Mouse (Mus musculus): ENCODE results near the gene Narf. TPM values are rescaled to one million over a fixed set of nuclear protein-coding genes. Genes with fewer than 3 reads are reported as not detected.
A peak's percentile ranks its signal among the peaks of the same experiment; 100 is the strongest.

Gene Narf
- polyA plus RNA-seq, 1 experiment: 22.4 TPM

DNA sequence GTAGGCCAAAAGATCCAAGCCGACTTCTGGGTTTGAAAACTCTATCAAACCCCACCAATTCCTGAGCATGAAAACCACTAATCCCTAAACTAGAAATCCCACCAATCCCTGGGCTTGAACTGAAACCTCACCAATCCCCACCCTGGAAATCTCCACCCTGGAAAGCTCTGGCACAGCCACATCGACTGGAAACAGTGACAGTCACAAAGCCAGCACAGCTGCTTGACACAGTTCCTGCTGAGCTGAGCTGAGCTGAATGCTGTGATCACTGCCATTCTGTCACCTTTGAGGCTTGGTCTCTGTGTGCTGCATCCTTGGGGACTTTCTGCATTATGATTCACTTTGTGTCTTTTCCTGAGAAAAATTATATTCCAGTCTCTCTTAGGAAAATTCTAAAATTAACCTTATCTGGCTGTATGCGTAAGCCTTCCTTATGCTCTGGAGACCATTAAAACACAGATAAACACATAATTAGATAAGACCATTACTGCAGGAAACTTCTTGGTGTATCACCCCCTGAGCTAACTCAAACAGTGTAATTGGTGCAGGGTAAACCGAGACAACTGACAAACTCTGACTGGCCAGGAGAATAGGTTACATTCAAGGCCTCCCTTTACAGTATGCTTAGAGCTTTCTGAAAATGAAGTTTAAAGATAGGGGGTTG, 5.3 kb upstream of the Narf start:
- H3K4me3 ChIP-seq (ENCODE audit: insufficient read depth, low read length): no peak overlapping the region
- no peak overlapping the region for H3K27ac ChIP-seq (ENCODE audit: insufficient read depth, low read length)
- peaks cover 4% of the 10 kb centered on the region; the same call in 1 of the 2 replicates for H3K4me1 ChIP-seq (ENCODE audit: control insufficient read depth, insufficient read depth, low read length)
- TF ChIP-seq CTCF (IDR thresholded peaks at IDR 0.05; ENCODE audit: borderline replicate concordance, insufficient read depth, low read length): no peak
- TF ChIP-seq POLR2A (IDR thresholded peaks at IDR 0.05; ENCODE audit: low read depth, low read length): no peak

DNA sequence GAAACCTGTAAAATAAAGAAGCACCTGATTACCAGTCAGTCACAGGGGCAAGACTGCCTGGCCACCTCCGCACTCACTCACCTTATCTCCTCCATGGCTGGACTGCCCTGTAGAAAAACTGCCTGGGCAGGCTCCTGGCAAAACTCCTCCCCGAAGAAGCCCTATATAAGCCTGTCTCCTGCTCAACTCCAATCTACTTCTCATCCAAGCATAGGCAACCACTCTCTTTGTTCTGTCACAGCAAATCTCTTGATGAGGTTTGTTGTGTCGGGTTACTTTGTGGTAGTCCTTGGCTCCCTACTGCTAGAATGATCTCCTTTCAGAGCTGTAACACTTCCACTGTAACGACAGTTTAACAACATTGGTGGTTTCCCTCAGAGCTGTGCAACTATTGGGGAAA, 4.3 kb upstream of the Narf start:
- no peak overlapping the region for H3K27ac ChIP-seq (ENCODE audit: insufficient read depth, low read length)
- H3K4me3 ChIP-seq (ENCODE audit: insufficient read depth, low read length): no peak overlapping the region
- TF ChIP-seq CTCF (IDR thresholded peaks at IDR 0.05; ENCODE audit: borderline replicate concordance, insufficient read depth, low read length) (no peak), POLR2A (IDR thresholded peaks at IDR 0.05; ENCODE audit: low read depth, low read length) (no peak)
- H3K4me1 ChIP-seq (ENCODE audit: control insufficient read depth, insufficient read depth, low read length): peaks cover 3% of the 10 kb centered on the region; the same call in 1 of the 2 replicates

DNA sequence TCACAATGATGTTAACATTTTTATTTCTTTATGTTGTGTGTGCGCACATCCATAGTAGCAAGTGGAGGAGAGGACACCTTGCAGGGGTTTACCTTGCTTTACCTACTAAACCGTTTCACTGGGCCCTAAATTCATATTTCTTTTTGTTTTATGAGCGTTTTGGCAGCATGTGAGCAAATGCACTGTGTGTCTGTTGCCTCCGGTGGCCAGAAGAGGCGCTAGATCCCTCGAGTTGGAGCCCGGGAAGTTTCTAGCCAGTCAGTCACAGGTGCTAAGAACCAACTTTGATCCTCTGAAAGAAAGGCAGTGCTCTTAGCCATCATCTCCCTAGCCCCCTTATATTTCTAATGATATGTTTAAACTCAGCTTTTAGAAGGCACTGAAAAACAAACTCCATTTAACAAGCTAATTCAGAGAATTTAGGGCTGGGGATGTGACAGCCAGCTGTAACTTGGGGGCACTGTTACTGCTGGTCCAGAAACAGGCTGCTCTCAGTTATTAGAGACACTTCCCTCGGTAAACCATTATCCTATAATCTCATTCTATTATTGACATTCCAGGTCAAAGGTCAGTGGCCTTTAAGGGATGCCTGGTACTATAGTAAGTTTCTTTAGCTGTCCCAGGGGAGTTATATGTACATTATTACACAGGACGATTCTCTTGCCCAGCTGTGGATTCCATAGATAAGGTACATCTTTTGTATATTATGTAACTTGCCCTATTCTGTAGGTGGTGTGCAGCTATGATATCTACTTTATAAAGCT, 1.4 kb upstream of the Narf start:
- peak; percentile 36; the same call in 1 of the 2 replicates for TF ChIP-seq CTCF (IDR thresholded peaks at IDR 0.05; ENCODE audit: borderline replicate concordance, insufficient read depth, low read length)
- no peak for TF ChIP-seq POLR2A (IDR thresholded peaks at IDR 0.05; ENCODE audit: low read depth, low read length)
- no peak overlapping the region for H3K27ac ChIP-seq (ENCODE audit: insufficient read depth, low read length)
- H3K4me3 ChIP-seq (ENCODE audit: insufficient read depth, low read length): no peak overlapping the region

DNA sequence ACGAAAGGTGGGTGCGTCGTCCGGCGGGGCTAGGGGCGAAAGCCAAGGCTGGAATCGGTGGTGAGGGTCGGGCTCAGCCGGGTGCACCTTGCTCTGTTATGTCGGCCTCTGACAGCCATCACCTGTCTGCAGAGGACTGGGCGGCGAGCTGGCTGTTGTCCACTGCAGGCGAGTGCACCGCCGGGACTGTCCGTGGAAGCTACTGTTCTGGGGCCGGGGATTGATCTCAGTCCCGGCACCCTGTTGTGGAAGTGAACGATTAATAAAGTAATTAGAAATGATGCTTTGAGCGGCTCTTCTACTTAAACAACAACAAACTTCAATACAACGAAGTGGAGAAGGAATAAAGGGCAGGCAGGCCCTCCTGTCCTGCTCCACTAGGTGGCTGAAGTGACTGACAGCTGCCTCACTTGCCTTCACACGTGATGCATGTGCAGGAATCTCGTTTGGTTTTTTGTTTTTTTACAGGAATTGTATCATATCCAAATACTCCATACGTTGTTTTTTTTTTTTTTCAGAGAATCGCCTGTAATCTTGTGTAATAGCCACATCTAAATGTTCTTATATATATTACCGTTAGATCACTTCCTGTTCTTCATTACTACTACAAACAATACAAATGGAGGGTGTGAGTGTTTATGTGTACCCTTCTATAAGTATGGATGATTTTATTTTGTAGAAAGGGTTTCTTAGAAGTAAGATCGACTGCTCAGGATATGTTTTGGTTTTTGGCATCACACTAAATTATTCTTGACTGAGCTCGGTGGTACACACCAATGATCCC, 484 bp downstream of the Narf start:
- peak overlapping the region; percentile 11 for H3K27ac ChIP-seq (ENCODE audit: insufficient read depth, low read length)
- peaks cover 2% of the 10 kb centered on the region; the same call in 1 of the 2 replicates for H3K4me1 ChIP-seq (ENCODE audit: control insufficient read depth, insufficient read depth, low read length)
- no peak for TF ChIP-seq POLR2A (IDR thresholded peaks at IDR 0.05; ENCODE audit: low read depth, low read length)
- peak; percentile 57; the same call in 1 of the 2 replicates for TF ChIP-seq CTCF (IDR thresholded peaks at IDR 0.05; ENCODE audit: borderline replicate concordance, insufficient read depth, low read length)
- H3K4me3 ChIP-seq (ENCODE audit: insufficient read depth, low read length): peak overlapping the region; percentile 86

More for the DNA sequence above, 1.4 kb upstream of the Narf start:
- H3K4me1 ChIP-seq (ENCODE audit: control insufficient read depth, insufficient read depth, low read length): peaks cover 2% of the 10 kb centered on the region; the same call in 1 of the 2 replicates

DNA sequence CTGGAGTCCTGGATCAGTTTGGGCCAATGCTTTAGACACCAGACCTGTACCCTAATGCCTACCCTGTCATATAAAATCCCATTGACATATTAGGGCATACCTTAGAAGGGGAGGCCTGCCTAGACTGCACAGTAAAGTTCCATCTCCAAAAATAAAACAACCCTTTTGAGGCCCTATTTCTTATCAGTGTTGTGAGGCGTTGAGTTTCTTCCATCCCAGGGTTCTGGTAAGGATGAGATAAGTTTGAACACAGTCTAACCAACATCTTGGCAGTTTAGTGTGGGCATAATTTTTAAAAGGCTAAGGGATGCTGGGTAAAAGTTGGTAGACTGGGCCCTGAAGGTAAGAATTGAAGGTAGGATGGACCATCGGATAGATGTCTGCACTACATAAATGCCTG, 2.6 kb downstream of the Narf start:
- H3K4me1 ChIP-seq (ENCODE audit: control insufficient read depth, insufficient read depth, low read length): peaks cover 2% of the 10 kb centered on the region; the same call in 1 of the 2 replicates
- H3K4me3 ChIP-seq (ENCODE audit: insufficient read depth, low read length): no peak overlapping the region
- TF ChIP-seq POLR2A (IDR thresholded peaks at IDR 0.05; ENCODE audit: low read depth, low read length) (no peak), CTCF (IDR thresholded peaks at IDR 0.05; ENCODE audit: borderline replicate concordance, insufficient read depth, low read length) (no peak)
- no peak overlapping the region for H3K27ac ChIP-seq (ENCODE audit: insufficient read depth, low read length)

DNA sequence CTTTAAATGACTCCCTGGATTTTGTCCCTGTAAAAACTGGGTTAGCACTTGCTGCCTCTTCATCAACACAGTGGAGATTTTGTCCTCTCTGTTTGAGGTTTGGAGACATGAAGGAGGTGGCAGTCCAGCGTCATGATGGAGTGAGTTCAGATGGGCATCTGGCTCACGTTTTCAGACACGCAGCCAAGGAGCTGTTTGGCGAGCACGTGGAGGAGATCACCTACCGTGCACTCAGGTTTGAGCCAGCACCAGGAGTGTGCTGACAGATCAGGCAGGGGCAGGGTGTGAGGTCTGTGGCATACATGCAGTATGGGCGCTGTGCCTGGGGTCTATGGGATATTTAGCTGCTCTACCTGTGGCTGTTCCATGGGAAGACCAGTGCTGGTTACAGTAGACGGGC, 13.1 kb downstream of the Narf start:
- no peak overlapping the region for H3K27ac ChIP-seq (ENCODE audit: insufficient read depth, low read length)
- TF ChIP-seq CTCF (IDR thresholded peaks at IDR 0.05; ENCODE audit: borderline replicate concordance, insufficient read depth, low read length) (no peak), POLR2A (IDR thresholded peaks at IDR 0.05; ENCODE audit: low read depth, low read length) (no peak)
- no peak overlapping the region for H3K4me3 ChIP-seq (ENCODE audit: insufficient read depth, low read length)
- no peaks in the 10 kb centered on the region; the same call in 1 of the 2 replicates for H3K4me1 ChIP-seq (ENCODE audit: control insufficient read depth, insufficient read depth, low read length)

DNA sequence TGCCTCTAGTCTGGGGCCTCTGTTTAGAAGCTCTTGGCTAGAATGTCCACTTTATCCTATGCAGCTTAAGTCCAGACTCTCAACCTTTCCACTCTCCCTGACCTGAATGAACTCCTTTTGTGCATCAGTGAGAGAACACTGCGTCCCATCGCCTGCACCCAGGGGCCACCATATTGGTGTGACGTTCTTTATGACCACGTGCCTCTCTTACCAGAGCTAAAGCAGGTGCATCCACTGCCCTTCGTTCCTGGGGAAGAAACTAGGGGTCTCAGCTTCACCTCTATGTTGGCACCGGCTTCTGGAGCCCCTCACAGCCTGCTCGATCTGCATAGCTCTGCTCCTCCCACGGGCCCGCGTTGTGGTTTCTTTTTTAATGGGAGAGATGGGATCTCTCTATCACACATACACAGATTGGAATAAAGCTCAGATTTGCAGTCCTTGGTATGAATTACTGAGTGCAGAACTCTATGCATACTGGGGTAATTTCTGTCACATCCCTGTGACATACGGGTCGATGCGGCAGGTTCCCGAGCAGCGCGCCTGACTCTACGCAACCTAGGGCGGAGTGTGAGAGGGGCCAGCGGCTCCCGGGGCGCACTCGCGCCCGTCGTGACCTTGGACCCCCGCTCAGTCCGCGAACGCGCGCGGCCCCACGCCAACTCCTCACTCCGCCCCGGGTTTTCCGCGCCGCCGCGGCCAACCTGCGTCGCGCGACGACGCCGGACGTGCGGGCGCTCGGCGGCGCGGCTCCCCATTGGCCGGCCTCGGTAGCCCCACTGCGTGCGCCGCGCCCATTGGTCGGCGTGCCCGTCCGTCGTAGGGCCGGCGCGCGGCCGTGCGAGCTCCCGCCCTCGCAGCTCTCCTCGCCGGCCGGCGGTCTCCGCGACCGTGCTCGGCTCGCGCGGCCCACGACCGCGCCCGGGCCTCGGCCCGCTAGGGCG, 22.4 kb downstream of the Narf start, which contains the start of gene Foxk2:
Gene Foxk2, plus strand, starts transcription at position 831 of the 941 bp plus-strand sequence.
- TF ChIP-seq POLR2A (IDR thresholded peaks at IDR 0.05; ENCODE audit: low read depth, low read length) (peak; percentile 29), CTCF (IDR thresholded peaks at IDR 0.05; ENCODE audit: borderline replicate concordance, insufficient read depth, low read length) (no peak)
- peak within 1 kb of the TSS; percentile 95 for H3K4me3 ChIP-seq (ENCODE audit: insufficient read depth, low read length)
- peak within 1 kb of the TSS; percentile 50 for H3K27ac ChIP-seq (ENCODE audit: insufficient read depth, low read length)
- no peaks in the 10 kb centered on the region for H3K4me1 ChIP-seq (ENCODE audit: control insufficient read depth, insufficient read depth, low read length)

DNA sequence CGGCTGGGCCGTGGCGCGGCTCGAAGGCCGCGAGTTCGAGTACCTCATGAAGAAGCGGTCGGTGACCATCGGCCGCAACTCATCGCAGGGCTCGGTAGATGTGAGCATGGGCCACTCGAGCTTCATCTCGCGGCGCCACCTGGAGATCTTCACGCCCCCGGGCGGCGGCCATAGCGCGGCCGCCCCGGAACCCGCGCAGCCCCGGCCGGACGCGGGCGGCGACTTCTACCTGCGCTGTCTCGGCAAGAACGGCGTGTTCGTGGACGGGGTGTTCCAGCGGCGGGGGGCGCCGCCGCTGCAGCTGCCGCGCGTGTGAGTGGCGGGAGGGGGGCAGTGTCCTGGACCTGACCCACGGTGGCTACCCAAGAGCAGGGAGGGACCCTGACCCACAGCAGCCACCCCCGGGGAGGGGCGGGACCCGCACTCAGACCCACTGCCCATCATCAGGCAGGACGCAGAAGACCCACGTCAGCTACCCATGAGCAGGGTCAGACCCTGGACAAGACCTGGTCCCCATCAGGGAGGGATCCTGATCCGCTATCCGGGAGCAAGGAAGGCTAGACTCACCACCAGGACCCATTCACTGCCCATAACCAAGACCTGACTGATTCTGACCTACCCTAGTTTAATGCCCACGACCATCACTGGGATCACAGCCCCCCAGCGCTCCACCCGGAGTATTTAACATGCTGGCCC, 23.3 kb downstream of the Narf start:
- TF ChIP-seq CTCF (IDR thresholded peaks at IDR 0.05; ENCODE audit: borderline replicate concordance, insufficient read depth, low read length) (no peak), POLR2A (IDR thresholded peaks at IDR 0.05; ENCODE audit: low read depth, low read length) (no peak)
- peak overlapping the region; percentile 95 for H3K4me3 ChIP-seq (ENCODE audit: insufficient read depth, low read length)
- no peak overlapping the region for H3K27ac ChIP-seq (ENCODE audit: insufficient read depth, low read length)
- no peaks in the 10 kb centered on the region for H3K4me1 ChIP-seq (ENCODE audit: control insufficient read depth, insufficient read depth, low read length)

Data from embryonic fibroblast, embryonic 13.5 days (primary cell).